Mouse (Mus musculus) limb, embryonic 13.5 days (tissue): ENCODE data around the gene Ints12. TPM values are rescaled to one million over a fixed set of nuclear protein-coding genes. Genes with fewer than 3 reads are reported as not detected.

Experiments
- ATAC-seq: fragments of 200-750 bp; cut with Nextera tagmentation; 2 replicates; pipeline ENCODE4 v1.8.0; 2017; ENCODE audit warnings: low read depth, moderate number of reproducible peaks, moderate TSS enrichment; ENCODE audit not compliant: low FRiP score
- H3K27ac ChIP-seq: fragments of 300-500 bp; sonication (generic); 2 replicates; pipeline ENCODE4 v1.5.1; 2015; ENCODE audit warnings: inconsistent platforms, mild to moderate bottlenecking, moderate library complexity
- H3K27me3 ChIP-seq: fragments of 300-500 bp; sonication (generic); 2 replicates; pipeline ENCODE4 v1.6.1; 2015; ENCODE audit warnings: mild to moderate bottlenecking, inconsistent platforms
- H3K36me3 ChIP-seq: fragments of 300-500 bp; sonication (generic); 2 replicates; pipeline ENCODE4 v1.6.1; 2015; ENCODE audit warnings: inconsistent platforms, mild to moderate bottlenecking, moderate library complexity
- H3K4me1 ChIP-seq: fragments of 300-500 bp; sonication (generic); 2 replicates; pipeline ENCODE4 v1.6.1; 2015; ENCODE audit warnings: inconsistent platforms
- H3K4me2 ChIP-seq: fragments of 300-500 bp; sonication (generic); replicated peaks from 2 replicates; pipeline ENCODE4 v1.6.1; 2015; ENCODE audit warnings: inconsistent platforms, mild to moderate bottlenecking, moderate library complexity
- H3K4me3 ChIP-seq: fragments of 300-500 bp; sonication (generic); 2 replicates; pipeline ENCODE4 v1.5.1; 2015; ENCODE audit warnings: moderate library complexity, mild to moderate bottlenecking, inconsistent platforms
- H3K9ac ChIP-seq: fragments of 300-500 bp; sonication (generic); 2 replicates; pipeline ENCODE4 v1.6.1; 2015; ENCODE audit warnings: mild to moderate bottlenecking, inconsistent platforms
- H3K9me3 ChIP-seq: fragments of 300-500 bp; sonication (generic); 2 replicates; pipeline ENCODE4 v1.6.1; 2016; ENCODE audit warnings: inconsistent platforms
- WGBS: fragments of 180-500 bp; shearing (Covaris S2); methylation state at CpG from one replicate; pipeline ENCODE4 v1.1.7; 2015; 5-methylcytosine and 5-hydroxymethylcytosine counted together
- polyA plus RNA-seq: library from polyadenylated mRNA; unstranded; fragments of >200 nt; fragmentation: Nextera tagmentation; extraction: Ambion mirVana; gene quantifications from 2 replicates; pipeline ENCODE4 v1.2.1, GENCODE M21; 2015

The Ints12 gene
- polyA plus RNA-seq, 1 experiment from 2014 or later = 25.4 TPM

DNA sequence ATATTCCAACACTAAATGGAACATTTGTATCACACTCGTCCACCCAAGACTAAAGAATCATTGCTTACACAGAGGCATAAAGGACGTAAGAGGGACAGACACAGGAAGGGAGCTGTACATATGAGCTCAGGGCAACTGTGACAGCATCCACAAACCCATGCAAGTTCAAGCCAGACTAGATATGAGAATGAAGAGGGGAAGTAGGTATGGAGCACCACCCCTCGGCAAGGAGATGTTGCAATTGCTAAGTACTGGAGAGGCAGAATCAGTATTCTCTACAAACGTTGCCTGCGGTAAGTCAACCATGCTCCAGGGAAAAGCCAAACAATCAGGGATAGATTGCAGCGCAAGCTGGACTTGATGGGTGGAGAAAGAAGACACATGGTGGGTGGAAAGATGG lies 62.0 kb downstream of the Ints12 start:
- Histone ChIP-seq H3K36me3 (no peaks in the 10 kb centered on the region), H3K4me2 (no peak overlapping the region), H3K9me3 (no peaks in the 10 kb centered on the region), H3K4me3 (no peak overlapping the region), H3K9ac (no peak overlapping the region), H3K4me1 (no peaks in the 10 kb centered on the region), H3K27me3 (no peaks in the 10 kb centered on the region), H3K27ac (no peak overlapping the region)
- 81% methylated on average over 6 of the region's 6 CpGs for WGBS
- no peak for ATAC-seq

DNA sequence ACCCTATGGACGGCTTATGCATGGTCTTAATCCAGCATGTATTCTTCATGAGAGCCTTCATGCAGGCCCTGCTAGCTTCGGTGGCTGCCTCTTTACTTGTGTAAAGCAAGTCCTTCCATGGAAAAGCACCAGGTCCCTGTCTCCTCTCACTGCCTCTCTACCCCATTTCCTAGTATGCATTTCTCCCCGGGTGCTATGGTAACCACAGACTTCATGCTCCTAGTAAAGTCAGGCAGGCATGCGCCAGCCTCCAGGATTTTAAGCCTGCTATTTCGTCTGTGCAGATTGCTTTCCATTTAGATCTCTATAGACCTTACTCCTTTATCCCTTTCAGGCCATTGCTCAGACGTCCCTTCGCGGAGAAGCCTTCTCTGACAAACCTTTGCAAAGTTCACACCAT lies 63.0 kb downstream of the Ints12 start:
- no peaks in the 10 kb centered on the region for H3K27me3 ChIP-seq
- no peak overlapping the region for H3K27ac ChIP-seq
- no peak overlapping the region for H3K4me2 ChIP-seq
- no peaks in the 10 kb centered on the region for H3K9me3 ChIP-seq
- H3K9ac ChIP-seq = no peak overlapping the region
- ATAC-seq = no peak
- 77% methylated on average over 8 of the region's 8 CpGs for WGBS
- no peak overlapping the region for H3K4me3 ChIP-seq
- no peaks in the 10 kb centered on the region for H3K36me3 ChIP-seq
- H3K4me1 ChIP-seq = no peaks in the 10 kb centered on the region

DNA sequence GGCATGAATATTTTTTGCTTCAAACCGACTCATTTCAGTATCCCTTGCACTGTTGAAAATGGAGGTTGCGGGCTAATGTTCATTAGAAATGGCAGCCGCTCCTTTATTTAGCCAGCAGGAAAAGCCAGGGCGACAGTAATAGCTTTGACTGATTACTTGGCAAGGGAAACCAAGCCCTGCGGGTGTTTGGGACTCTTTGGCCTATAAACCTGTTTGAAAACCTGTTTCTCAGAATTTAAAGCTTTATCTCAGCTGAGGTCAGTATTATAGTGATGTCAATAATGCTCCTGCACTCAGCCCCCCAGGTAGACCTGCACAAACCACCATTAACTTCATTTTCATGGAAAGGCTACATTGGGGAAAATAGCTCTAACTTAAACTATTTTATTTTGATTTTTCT lies 66.6 kb downstream of the Ints12 start:
- 39% methylated on average over 5 of the region's 5 CpGs for WGBS

More for the DNA sequence above, 66.6 kb downstream of the Ints12 start:
- H3K9ac ChIP-seq = no peak overlapping the region
- H3K9me3 ChIP-seq = no peaks in the 10 kb centered on the region
- no peak overlapping the region for H3K4me2 ChIP-seq
- no peaks in the 10 kb centered on the region for H3K36me3 ChIP-seq
- no peaks in the 10 kb centered on the region for H3K27me3 ChIP-seq
- H3K4me1 ChIP-seq = no peaks in the 10 kb centered on the region
- no peak overlapping the region for H3K27ac ChIP-seq
- no peak for ATAC-seq
- H3K4me3 ChIP-seq = no peak overlapping the region

Other genes starting within 250 kb of the Ints12 start
- 29.1 and 36.7 TPM in 2 replicates for gene Npnt, start 141.5 kb upstream of the Ints12 start, polyA plus RNA-seq
- gene Gstcd, start 193 bp downstream of the Ints12 start, polyA plus RNA-seq = 7.4 and 7.9 TPM in 2 replicates
- gene Arhgef38, start 143.1 kb downstream of the Ints12 start, polyA plus RNA-seq = 0.10 TPM in 1 of 2 replicates, not detected in the other
- gene Ppa2, start 218.3 kb downstream of the Ints12 start, polyA plus RNA-seq = 84.0 and 86.6 TPM in 2 replicates